Mouse (Mus musculus) cerebellum, adult 2 months (tissue): ENCODE measurements at regions not wholly inside any gene's neighbourhood (a gene's known extent, or its start where the extent isn't known, plus 50 kb on each side); places are given as distances from the start of the nearest gene placed in this dataset.
A peak's percentile ranks its signal among the peaks of the same experiment; 100 is the strongest.

Experiments used
- DNase-seq, 2 experiments: peaks; one replicate each; pipeline ENCODE4 v3.0.0; 2021
- H3K27ac ChIP-seq: fragments of 200-500 bp; 2 replicates; pipeline ENCODE4 v1.5.1; 2012; ENCODE audit warnings: low read length, control low read depth, inconsistent platforms; ENCODE audit not compliant: insufficient read depth
- H3K27me3 ChIP-seq: fragments of 200-500 bp; 2 replicates; pipeline ENCODE4 v1.6.1; 2012; ENCODE audit warnings: inconsistent platforms, mild to moderate bottlenecking, low read length, moderate library complexity; ENCODE audit not compliant: control insufficient read depth, insufficient read depth
- H3K4me1 ChIP-seq: fragments of 200-500 bp; 2 replicates; pipeline ENCODE4 v1.6.1; 2011; ENCODE audit warnings: low read length; ENCODE audit not compliant: control insufficient read depth, insufficient read depth
- H3K4me3 ChIP-seq: fragments of 200-500 bp; replicated peaks from 2 replicates; pipeline ENCODE3; 2011; ENCODE audit warnings: mild to moderate bottlenecking, low read depth, low read length, control low read depth; ENCODE audit not compliant: insufficient read depth
- CTCF ChIP-seq: fragments of 200-500 bp; IDR thresholded peaks from 2 replicates; pipeline ENCODE4 v1.5.1; 2011; ENCODE audit warnings: low read depth, mild to moderate bottlenecking, control low read depth, low read length, moderate library complexity, borderline replicate concordance; ENCODE audit not compliant: insufficient read depth
- POLR2A ChIP-seq: fragments of 200-500 bp; IDR thresholded peaks from 2 replicates; pipeline ENCODE4 v1.6.1; 2011; ENCODE audit warnings: low read length, control low read depth, borderline replicate concordance; ENCODE audit not compliant: insufficient read depth
- WGBS: fragments of 180-500 bp; shearing (Covaris S2); methylation state at CpG from one replicate; pipeline ENCODE4 v1.1.7; 2018; 5-methylcytosine and 5-hydroxymethylcytosine counted together

DNA sequence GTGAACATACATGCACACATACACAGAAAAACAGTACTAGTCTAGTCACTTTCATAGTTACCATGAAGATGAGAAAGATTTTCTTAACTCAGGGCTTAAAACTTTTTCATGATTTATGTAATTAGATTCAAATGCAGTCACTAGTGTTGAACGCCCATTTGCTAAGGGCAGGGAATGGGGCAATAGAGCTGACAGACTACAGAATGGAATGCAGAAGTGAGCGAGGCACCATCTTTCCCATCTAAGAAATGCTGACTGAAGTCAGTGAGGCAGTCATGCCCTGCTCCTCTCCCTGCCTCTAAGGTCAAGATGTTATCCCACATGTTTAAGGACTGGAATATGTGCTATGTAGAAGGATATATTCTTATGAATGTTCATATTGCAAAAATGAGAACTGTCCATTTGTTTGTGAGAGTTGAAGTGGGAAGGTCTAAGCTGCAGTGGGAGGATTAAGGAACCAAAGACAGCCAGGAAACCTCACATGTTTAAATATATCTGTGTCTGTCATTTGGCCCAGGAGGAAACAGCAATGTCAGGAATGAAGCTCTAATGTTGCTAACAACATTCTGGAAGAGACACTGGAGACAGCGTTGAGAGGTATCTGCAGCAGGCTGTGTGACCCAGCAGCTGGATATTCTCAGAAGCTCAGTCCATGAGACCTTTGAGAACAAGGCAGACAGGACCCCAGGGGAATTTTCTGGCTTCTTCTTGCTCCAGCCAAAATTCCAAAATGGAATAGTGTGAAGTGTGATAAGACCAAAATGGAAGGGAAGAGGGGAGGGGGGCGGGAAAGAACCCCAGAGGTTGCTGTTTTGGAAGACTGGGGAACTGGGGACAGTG is 68.7 kb upstream of the Ralgps2 start:
- no peak for TF ChIP-seq CTCF
- TF ChIP-seq POLR2A, result no peak
- WGBS, result 94% methylated on average over 4 of the region's 4 CpGs
- H3K27me3 ChIP-seq, result no peaks in the 10 kb centered on the region
- no peaks in the 10 kb centered on the region for H3K4me1 ChIP-seq
- DNase-seq, result no peak
- no peak overlapping the region for H3K4me3 ChIP-seq
- H3K27ac ChIP-seq, result no peak overlapping the region

DNA sequence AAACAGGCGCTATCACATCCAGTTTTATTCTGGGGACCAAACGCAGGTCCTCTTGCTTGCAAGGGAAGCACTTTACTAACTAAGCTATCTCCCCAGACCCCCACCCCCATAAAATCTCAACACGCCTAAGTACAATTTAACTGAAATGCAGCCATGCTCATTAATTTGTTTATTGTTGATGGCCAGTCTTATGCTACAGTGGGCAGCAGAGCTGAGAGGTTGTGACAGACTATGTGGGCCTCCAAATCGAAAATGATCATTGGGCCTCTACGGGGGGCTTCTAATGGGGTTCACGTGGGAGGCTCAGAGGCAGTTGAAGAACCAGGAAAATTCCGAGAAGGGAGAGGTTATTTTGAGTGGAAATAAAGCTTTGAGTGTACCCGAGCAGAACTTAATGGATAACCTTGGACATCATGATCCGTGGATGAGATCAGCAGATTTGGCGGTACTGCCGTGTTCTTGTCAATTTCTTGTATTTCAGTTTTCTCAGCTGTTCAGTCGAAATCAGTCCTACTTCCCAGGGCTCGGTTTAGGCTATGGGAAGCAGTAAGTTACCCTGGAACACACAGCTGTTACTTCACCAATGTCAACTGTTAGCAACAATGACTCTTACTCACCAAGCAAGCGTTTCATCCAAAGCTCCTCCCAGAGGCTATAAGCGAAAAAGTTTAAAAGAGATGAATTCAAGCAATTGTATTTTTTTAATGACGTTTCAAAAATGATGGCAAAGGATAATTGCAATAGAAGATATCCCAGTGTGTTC is 65.1 kb upstream of the Ralgps2 start:
- Histone ChIP-seq H3K27me3 (no peaks in the 10 kb centered on the region), H3K4me1 (no peaks in the 10 kb centered on the region), H3K4me3 (no peak overlapping the region), H3K27ac (no peak overlapping the region)
- WGBS, result 59% methylated on average over 16 of the region's 16 CpGs
- TF ChIP-seq POLR2A (no peak), CTCF (no peak)
- DNase-seq, result no peak

DNA sequence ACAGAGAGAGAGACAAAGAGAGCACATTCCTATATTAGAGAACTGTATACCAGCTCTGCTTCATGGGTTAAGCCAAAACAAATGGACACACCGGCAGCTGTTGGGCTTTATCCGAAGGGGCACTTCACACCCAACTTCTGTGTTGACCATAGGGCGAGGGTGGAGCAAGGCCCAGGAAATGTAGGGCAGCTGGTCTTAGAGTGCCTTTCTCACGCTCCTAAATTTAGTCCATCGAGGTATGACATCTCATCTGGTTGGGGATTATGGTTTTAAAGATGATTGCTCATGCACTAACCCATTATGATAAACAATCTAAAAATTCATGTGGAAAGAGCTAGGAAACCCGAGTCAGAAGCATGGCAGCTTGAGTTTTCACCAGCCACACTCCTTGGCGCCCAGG is 63.6 kb upstream of the Ralgps2 start:
- Histone ChIP-seq H3K4me1 (peaks cover under 1% of the 10 kb centered on the region; the same call in 1 of the 2 replicates), H3K27me3 (no peaks in the 10 kb centered on the region), H3K4me3 (no peak overlapping the region), H3K27ac (no peak overlapping the region)
- TF ChIP-seq POLR2A (no peak), CTCF (no peak)
- WGBS, result 86% methylated on average over 7 of the region's 7 CpGs
- no peak for DNase-seq

DNA sequence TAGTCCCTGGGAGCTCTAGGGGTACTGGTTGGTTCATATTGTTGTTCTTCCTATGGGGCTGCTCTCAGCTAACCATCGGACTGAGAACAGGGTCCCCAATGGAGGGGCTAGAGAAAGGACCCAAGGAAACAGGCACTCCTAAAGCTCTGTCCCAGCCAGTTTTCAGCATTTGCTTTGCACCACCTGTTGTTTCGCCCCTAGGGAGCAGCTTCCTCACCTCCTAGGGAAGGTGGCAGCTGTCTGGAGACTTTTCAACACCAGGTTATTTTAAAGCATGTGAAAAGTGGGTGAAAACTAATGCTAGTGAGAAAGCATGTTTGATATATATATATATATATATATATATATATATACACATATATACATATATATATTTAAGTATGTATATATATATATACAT is 62.8 kb upstream of the Ralgps2 start:
- Histone ChIP-seq H3K27me3 (no peaks in the 10 kb centered on the region), H3K4me3 (no peak overlapping the region), H3K27ac (no peak overlapping the region), H3K4me1 (peaks cover 7% of the 10 kb centered on the region; the same call in 1 of the 2 replicates)
- DNase-seq, result no peak
- TF ChIP-seq POLR2A (no peak), CTCF (no peak)
- 94% methylated on average over 2 of the region's 2 CpGs for WGBS

DNA sequence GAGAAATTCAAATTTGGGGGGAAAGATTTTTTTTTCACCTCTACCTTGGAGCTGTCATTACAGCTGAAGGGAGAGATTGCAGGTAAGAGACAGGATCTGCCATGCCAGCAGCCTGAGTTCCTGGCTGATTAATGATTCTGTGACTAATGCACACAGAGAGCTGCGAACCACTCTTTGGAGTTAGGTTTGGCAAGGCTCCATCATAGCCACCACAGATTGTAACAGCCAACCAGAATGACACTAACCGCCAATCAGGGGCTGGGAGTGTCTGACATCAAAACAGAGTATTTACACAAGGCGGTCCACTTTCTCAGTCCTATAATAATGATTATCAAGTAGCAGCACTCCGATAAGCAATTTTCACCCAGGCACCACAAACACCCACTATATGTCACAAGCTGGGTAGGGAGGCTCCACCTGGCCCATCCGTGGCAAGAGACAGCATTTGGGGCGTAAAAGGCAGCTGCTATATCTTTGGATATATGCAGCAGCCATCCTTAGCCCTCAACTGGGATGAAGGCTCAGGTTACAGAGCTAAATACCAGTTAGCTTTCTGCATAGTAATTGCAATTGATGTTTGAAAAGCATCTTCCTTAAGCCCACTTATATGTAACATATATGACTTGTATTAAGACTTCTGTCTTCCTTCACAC is 61.7 kb upstream of the Ralgps2 start:
- no peak for TF ChIP-seq CTCF
- no peak for TF ChIP-seq POLR2A
- Histone ChIP-seq H3K4me3 (no peak overlapping the region), H3K4me1 (peaks cover 7% of the 10 kb centered on the region; the same call in 1 of the 2 replicates), H3K27ac (no peak overlapping the region), H3K27me3 (no peaks in the 10 kb centered on the region)
- no peak for DNase-seq
- 57% methylated on average over 6 of the region's 6 CpGs for WGBS

DNA sequence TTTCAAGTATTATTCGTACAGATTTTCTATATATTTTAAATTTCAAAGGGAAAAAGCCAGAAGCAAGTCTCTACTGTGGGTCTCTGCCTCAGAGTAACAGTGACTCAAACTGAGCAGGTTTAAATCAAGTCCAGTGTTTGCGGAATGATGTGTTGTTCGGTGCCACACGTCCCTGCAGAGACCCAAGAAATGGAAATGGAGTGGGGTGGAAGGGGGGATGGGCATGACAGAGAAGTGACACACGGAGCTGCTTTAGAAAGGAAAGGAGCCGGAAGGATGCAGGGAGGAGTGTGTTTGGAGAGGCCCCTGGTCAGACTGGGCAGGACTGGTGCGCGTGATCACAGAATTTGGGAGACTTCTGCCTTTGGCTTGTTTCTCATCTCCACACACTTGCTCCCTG is 60.5 kb upstream of the Ralgps2 start:
- no peak overlapping the region for H3K27ac ChIP-seq
- no peak for DNase-seq
- no peak overlapping the region for H3K4me3 ChIP-seq
- TF ChIP-seq CTCF, result no peak
- peaks cover 7% of the 10 kb centered on the region; the same call in 1 of the 2 replicates for H3K4me1 ChIP-seq
- H3K27me3 ChIP-seq, result no peaks in the 10 kb centered on the region
- 74% methylated on average over 8 of the region's 8 CpGs for WGBS

DNA sequence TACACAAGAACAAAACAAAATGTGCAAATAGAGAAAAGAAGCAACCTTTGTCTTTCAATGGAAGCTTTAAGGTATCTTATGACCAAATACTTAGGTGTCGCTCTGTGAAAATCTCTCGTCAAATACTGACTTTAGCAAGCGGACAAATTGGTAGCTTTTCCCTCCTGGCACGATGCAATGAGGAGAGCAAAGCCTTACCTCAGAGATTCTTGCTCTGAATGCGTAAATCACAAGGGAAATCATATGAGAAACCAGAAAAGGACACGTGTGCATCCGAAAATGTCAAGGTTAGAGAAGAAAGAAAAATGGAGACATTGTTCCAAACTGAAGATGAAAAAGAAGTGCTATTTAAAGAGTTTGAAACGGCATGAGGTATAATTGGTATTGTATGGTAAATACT is 59.8 kb upstream of the Ralgps2 start:
- TF ChIP-seq CTCF (no peak), POLR2A (no peak)
- DNase-seq, result no peak
- no peaks in the 10 kb centered on the region for H3K27me3 ChIP-seq
- H3K4me3 ChIP-seq, result no peak overlapping the region
- no peak overlapping the region for H3K27ac ChIP-seq
- WGBS, result 90% methylated on average over 8 of the region's 8 CpGs
- H3K4me1 ChIP-seq, result peaks cover 7% of the 10 kb centered on the region; the same call in 1 of the 2 replicates

DNA sequence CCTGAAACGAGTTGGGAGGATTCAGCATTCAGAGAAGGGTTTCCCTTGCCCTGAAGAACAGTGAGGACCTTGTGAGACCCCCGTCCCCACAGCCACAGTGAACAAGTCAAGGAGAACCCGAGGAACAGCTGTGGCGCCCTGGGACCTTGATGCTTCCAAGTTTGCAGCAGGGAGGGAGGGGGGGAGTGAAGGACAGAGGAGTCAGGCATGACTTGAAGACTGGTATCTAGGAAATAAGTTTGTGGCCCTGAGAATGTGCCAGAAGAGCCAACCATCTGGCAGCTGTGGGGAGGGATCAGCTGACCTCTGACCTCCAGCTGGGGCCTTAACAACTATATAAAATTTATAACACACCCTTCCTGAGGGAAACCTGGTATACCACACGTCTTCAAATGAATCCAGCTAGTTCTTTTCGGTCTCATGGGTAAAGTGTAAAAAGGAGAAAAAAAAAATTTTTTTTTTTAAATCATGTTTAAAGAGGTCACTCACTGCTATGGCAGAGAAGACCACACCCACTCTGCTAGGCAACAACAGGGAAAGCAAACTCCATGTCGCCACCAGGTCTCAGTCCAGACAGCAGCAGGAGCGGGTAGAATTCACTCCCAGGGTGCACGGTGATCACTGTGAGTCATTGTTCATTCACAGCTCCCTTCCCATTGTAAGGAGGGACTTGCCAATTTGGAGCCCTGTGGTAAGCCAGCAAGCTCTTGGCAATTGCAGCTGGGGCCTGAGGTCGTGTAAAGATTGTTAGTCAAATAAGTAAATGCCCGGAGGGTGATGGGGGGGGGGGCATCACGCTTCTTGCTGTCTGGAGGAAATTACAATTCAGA is 58.3 kb upstream of the Ralgps2 start:
- TF ChIP-seq CTCF (no peak), POLR2A (no peak)
- Histone ChIP-seq H3K27ac (no peak overlapping the region), H3K27me3 (no peaks in the 10 kb centered on the region), H3K4me1 (peaks cover 7% of the 10 kb centered on the region; the same call in 1 of the 2 replicates), H3K4me3 (no peak overlapping the region)
- 27% methylated on average over 12 of the region's 12 CpGs for WGBS
- DNase-seq, result peak in 1 of 2 experiments; percentile 24
